Mouse (Mus musculus) liver, embryonic 12.5 days (tissue): ENCODE data around the gene Vmn2r24. TPM values are rescaled to one million over a fixed set of nuclear protein-coding genes. Genes with fewer than 3 reads are reported as not detected.
"Not testable (repeated sequence)": the region's sequence is repeated elsewhere in the genome, so short reads cannot be mapped to it uniquely, and the experiment has no call there.

ENCODE experiments used
- ATAC-seq: fragments of 200-750 bp; cut with Nextera tagmentation; 2 replicates; pipeline ENCODE4 v1.8.0; 2017; ENCODE audit warnings: moderate number of reproducible peaks, mild to moderate bottlenecking, moderate library complexity
- H3K27ac ChIP-seq: fragments of 300-500 bp; sonication (generic); 2 replicates; pipeline ENCODE4 v1.5.1; 2016; ENCODE audit warnings: mild to moderate bottlenecking
- H3K27me3 ChIP-seq: fragments of 300-500 bp; sonication (generic); replicated peaks from 2 replicates; pipeline ENCODE4 v1.6.1; 2016; ENCODE audit warnings: mild to moderate bottlenecking, moderate library complexity
- H3K36me3 ChIP-seq: fragments of 300-500 bp; sonication (generic); 2 replicates; pipeline ENCODE4 v1.6.1; 2016; ENCODE audit warnings: mild to moderate bottlenecking, moderate library complexity
- H3K4me1 ChIP-seq: fragments of 300-500 bp; sonication (generic); 2 replicates; pipeline ENCODE4 v1.6.1; 2016
- H3K4me2 ChIP-seq: fragments of 300-500 bp; sonication (generic); 2 replicates; pipeline ENCODE4 v1.6.1; 2016; ENCODE audit warnings: mild to moderate bottlenecking, moderate library complexity
- H3K4me3 ChIP-seq: fragments of 300-500 bp; sonication (generic); 2 replicates; pipeline ENCODE4 v1.5.1; 2016; ENCODE audit warnings: mild to moderate bottlenecking, moderate library complexity
- H3K9ac ChIP-seq: fragments of 300-500 bp; sonication (generic); 2 replicates; pipeline ENCODE4 v1.6.1; 2016; ENCODE audit warnings: mild to moderate bottlenecking, moderate library complexity
- H3K9me3 ChIP-seq: fragments of 300-500 bp; sonication (generic); replicated peaks from 2 replicates; pipeline ENCODE4 v1.6.1; 2016; ENCODE audit warnings: mild to moderate bottlenecking, moderate library complexity
- WGBS: fragments of 180-500 bp; shearing (Covaris S2); methylation state at CpG from one replicate; pipeline ENCODE4 v1.1.7; 2016; ENCODE audit not compliant: insufficient replicate concordance; 5-methylcytosine and 5-hydroxymethylcytosine counted together
- polyA plus RNA-seq: library from polyadenylated mRNA; unstranded; fragments of >200 nt; fragmentation: Nextera tagmentation; extraction: Ambion mirVana; gene quantifications from 2 replicates; pipeline ENCODE4 v1.2.1, GENCODE M21; 2016

The Vmn2r24 gene
- polyA plus RNA-seq = not detected in 2 replicates

DNA sequence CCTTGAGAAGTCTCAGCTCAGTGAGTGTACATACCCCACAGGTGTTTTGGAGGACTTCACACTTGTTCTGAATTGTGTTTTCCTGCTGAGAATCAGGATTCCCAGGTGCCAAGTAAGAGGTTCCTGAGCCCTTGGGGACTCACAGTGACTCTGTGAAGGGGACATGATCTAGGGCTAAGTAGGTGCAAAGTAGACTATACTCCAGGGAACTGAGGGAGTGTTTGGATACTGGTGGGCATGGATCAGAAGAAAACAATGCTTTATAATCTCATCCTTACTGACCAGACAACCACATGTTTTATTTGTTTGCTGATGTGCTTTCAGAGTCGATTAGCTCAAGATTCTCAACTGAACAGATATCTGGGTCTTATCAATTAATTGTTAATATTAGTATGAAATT, at the start of gene Vmn2r24:
TSS of gene Vmn2r24 (plus strand) at position 301 of the 400 bp plus-strand sequence.
- no peak for ATAC-seq
- Histone ChIP-seq H3K4me2 (no peak within 1 kb of the TSS), H3K27me3 (no peaks in the 10 kb centered on the region), H3K9ac (no peak within 1 kb of the TSS), H3K27ac (no peak within 1 kb of the TSS), H3K36me3 (no peaks in the 10 kb centered on the region), H3K4me3 (no peak within 1 kb of the TSS), H3K4me1 (no peaks in the 10 kb centered on the region), H3K9me3 (no peaks in the 10 kb centered on the region)
- WGBS = 50% methylated on average over 1 of the region's 1 CpGs

GRCm38 (mm10) chr6:123770031-123770430, 8.6 kb upstream of the Vmn2r24 start:
- H3K9ac ChIP-seq = no peak overlapping the region
- no peaks in the 10 kb centered on the region for H3K36me3 ChIP-seq
- H3K4me3 ChIP-seq = no peak overlapping the region
- no peaks in the 10 kb centered on the region for H3K9me3 ChIP-seq
- no peak overlapping the region for H3K4me2 ChIP-seq
- H3K27ac ChIP-seq = no peak overlapping the region
- ATAC-seq = no peak
- H3K4me1 ChIP-seq = no peaks in the 10 kb centered on the region
- H3K27me3 ChIP-seq = no peaks in the 10 kb centered on the region
- 61% methylated on average over 3 of the region's 3 CpGs for WGBS

GRCm38 (mm10) chr6:123784857-123785256, 6.2 kb downstream of the Vmn2r24 start:
- no peak overlapping the region for H3K27ac ChIP-seq
- H3K4me1 ChIP-seq = no peaks in the 10 kb centered on the region
- no peaks in the 10 kb centered on the region for H3K27me3 ChIP-seq
- no peak overlapping the region for H3K9ac ChIP-seq
- H3K4me3 ChIP-seq = no peak overlapping the region
- H3K9me3 ChIP-seq = no peaks in the 10 kb centered on the region
- WGBS = 53% methylated on average over 2 of the region's 2 CpGs
- no peak for ATAC-seq
- H3K36me3 ChIP-seq = no peaks in the 10 kb centered on the region
- no peak overlapping the region for H3K4me2 ChIP-seq

GRCm38 (mm10) chr6:123793746-123794145, 15.1 kb downstream of the Vmn2r24 start:
- no peaks in the 10 kb centered on the region for H3K9me3 ChIP-seq
- no peak overlapping the region for H3K4me2 ChIP-seq
- no peaks in the 10 kb centered on the region for H3K27me3 ChIP-seq
- ATAC-seq = no peak
- no peak overlapping the region for H3K4me3 ChIP-seq
- no peak overlapping the region for H3K27ac ChIP-seq
- no peaks in the 10 kb centered on the region for H3K4me1 ChIP-seq
- H3K9ac ChIP-seq = no peak overlapping the region
- H3K36me3 ChIP-seq = no peaks in the 10 kb centered on the region
- WGBS = 31% methylated on average over 9 of the region's 9 CpGs

GRCm38 (mm10) chr6:123810291-123810690, 31.6 kb downstream of the Vmn2r24 start:
- not testable (repeated sequence) for H3K4me1 ChIP-seq, H3K4me2 ChIP-seq, ATAC-seq, H3K36me3 ChIP-seq, H3K9me3 ChIP-seq, H3K9ac ChIP-seq, H3K27me3 ChIP-seq, H3K27ac ChIP-seq, H3K4me3 ChIP-seq

DNA sequence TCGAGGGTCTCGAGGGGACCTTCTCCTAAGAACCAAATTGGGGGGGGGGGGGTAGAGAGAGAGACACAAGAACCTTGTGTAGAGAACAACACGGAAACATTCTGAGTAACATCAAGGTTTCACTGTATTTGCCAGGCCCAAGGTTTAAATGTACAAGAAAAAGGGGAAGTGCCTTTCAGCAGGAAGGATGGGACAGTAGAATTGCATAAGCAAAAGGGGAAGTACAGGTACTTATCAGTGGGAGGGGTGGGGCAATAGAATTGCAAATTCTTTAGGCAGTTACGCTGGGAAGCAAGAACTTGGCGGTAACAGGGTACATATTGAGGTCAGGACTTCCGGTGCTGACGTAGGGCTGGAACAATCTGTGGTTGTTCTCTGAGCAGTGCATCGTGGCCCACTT, 41.3 kb downstream of the Vmn2r24 start:
- Histone ChIP-seq H3K4me2 (no peak overlapping the region), H3K36me3 (no peaks in the 10 kb centered on the region), H3K27ac (no peak overlapping the region), H3K4me1 (no peaks in the 10 kb centered on the region), H3K9me3 (peaks cover 11% of the 10 kb centered on the region; the same call in 1 of the 2 replicates), H3K9ac (no peak overlapping the region), H3K4me3 (no peak overlapping the region), H3K27me3 (no peaks in the 10 kb centered on the region)
- 60% methylated on average over 8 of the region's 8 CpGs for WGBS
- no peak for ATAC-seq

- WGBS = 14% methylated on average over 1 of the region's 2 CpGs
Measured at GRCm38 (mm10) chr6:123853363-123853762, 74.7 kb downstream of the Vmn2r24 start, which contains the start of gene Vmn2r25. Gene Vmn2r25, minus strand, starts transcription at chr6:123853463.

More at GRCm38 (mm10) chr6:123853363-123853762, 74.7 kb downstream of the Vmn2r24 start, which contains the start of gene Vmn2r25:
- H3K4me1 ChIP-seq, H3K36me3 ChIP-seq, H3K27ac ChIP-seq, H3K4me3 ChIP-seq, H3K9me3 ChIP-seq, ATAC-seq, H3K4me2 ChIP-seq, H3K9ac ChIP-seq, H3K27me3 ChIP-seq: not testable (repeated sequence)

Other genes with a start within 250 kb of the Vmn2r24 start
- not detected in 2 replicates for gene Vmn2r21, start 245.5 kb upstream of the Vmn2r24 start, polyA plus RNA-seq
- not detected in 2 replicates for gene Vmn2r22, start 128.2 kb upstream of the Vmn2r24 start, polyA plus RNA-seq
- gene Vmn2r23, start 76.2 kb upstream of the Vmn2r24 start, polyA plus RNA-seq = not detected in 2 replicates
- not detected in 2 replicates for gene Vmn2r25, start 74.6 kb downstream of the Vmn2r24 start, polyA plus RNA-seq
- not detected in 2 replicates for gene Vmn2r26, start 245.7 kb downstream of the Vmn2r24 start, polyA plus RNA-seq